Mouse (Mus musculus) midbrain, embryonic 15.5 days (tissue): ENCODE measurements around the gene Ogfod3. TPM values are rescaled to one million over a fixed set of nuclear protein-coding genes. Genes with fewer than 3 reads are reported as not detected.

ENCODE experiments used
- ATAC-seq: fragments of 200-750 bp; cut with Nextera tagmentation; replicated peaks from 2 replicates; pipeline ENCODE4 v1.8.0; 2017; ENCODE audit warnings: moderate TSS enrichment
- H3K27ac ChIP-seq: fragments of 300-500 bp; sonication (generic); 2 replicates; pipeline ENCODE4 v1.5.1; 2015; ENCODE audit warnings: mild to moderate bottlenecking, inconsistent platforms
- H3K27me3 ChIP-seq: fragments of 300-500 bp; sonication (generic); replicated peaks from 2 replicates; pipeline ENCODE4 v1.6.1; 2015; ENCODE audit warnings: inconsistent platforms
- H3K36me3 ChIP-seq: fragments of 300-500 bp; sonication (generic); replicated peaks from 2 replicates; pipeline ENCODE4 v1.6.1; 2015; ENCODE audit warnings: inconsistent platforms
- H3K4me1 ChIP-seq: fragments of 300-500 bp; sonication (generic); 2 replicates; pipeline ENCODE4 v1.6.1; 2015; ENCODE audit warnings: inconsistent platforms
- H3K4me2 ChIP-seq: fragments of 300-500 bp; sonication (generic); 2 replicates; pipeline ENCODE4 v1.6.1; 2015; ENCODE audit warnings: inconsistent platforms, mild to moderate bottlenecking, moderate library complexity
- H3K4me3 ChIP-seq: fragments of 300-500 bp; sonication (generic); 2 replicates; pipeline ENCODE4 v1.5.1; 2015; ENCODE audit warnings: mild to moderate bottlenecking, inconsistent platforms
- H3K9ac ChIP-seq: fragments of 300-500 bp; sonication (generic); 2 replicates; pipeline ENCODE4 v1.6.1; 2015; ENCODE audit warnings: mild to moderate bottlenecking, inconsistent platforms
- H3K9me3 ChIP-seq: fragments of 300-500 bp; sonication (generic); 2 replicates; pipeline ENCODE4 v1.6.1; 2016; ENCODE audit warnings: inconsistent platforms
- WGBS: fragments of 180-500 bp; shearing (Covaris S2); methylation state at CpG from one replicate; pipeline ENCODE4 v1.1.7; 2015; ENCODE audit warnings: mixed read lengths; 5-methylcytosine and 5-hydroxymethylcytosine counted together
- polyA plus RNA-seq: library from polyadenylated mRNA; unstranded; fragments of >200 nt; fragmentation: Nextera tagmentation; extraction: Ambion mirVana; gene quantifications from 2 replicates; pipeline ENCODE4 v1.2.1, GENCODE M21; 2015

The Ogfod3 gene
- polyA plus RNA-seq, 1 experiment from 2014 or later: 22.4 TPM

GRCm38 (mm10) chr11:121138732-121139131, 65.8 kb downstream of the Ogfod3 start:
- no peak overlapping the region for H3K9ac ChIP-seq
- no peak for ATAC-seq
- no peaks in the 10 kb centered on the region for H3K36me3 ChIP-seq
- H3K4me1 ChIP-seq: no peaks in the 10 kb centered on the region
- H3K27me3 ChIP-seq: no peaks in the 10 kb centered on the region
- no peak overlapping the region for H3K27ac ChIP-seq
- WGBS: 43% methylated on average over 6 of the region's 6 CpGs
- H3K4me3 ChIP-seq: no peak overlapping the region
- no peaks in the 10 kb centered on the region for H3K9me3 ChIP-seq
- no peak overlapping the region for H3K4me2 ChIP-seq

- Histone ChIP-seq H3K27ac (no peak overlapping the region), H3K9ac (no peak overlapping the region), H3K4me1 (no peaks in the 10 kb centered on the region), H3K9me3 (no peaks in the 10 kb centered on the region), H3K27me3 (no peaks in the 10 kb centered on the region), H3K36me3 (no peaks in the 10 kb centered on the region), H3K4me3 (no peak overlapping the region), H3K4me2 (no peak overlapping the region)
- 87% methylated on average over 5 of the region's 5 CpGs for WGBS
- no peak for ATAC-seq
Measured at GRCm38 (mm10) chr11:121137682-121138081, 66.8 kb downstream of the Ogfod3 start.

DNA sequence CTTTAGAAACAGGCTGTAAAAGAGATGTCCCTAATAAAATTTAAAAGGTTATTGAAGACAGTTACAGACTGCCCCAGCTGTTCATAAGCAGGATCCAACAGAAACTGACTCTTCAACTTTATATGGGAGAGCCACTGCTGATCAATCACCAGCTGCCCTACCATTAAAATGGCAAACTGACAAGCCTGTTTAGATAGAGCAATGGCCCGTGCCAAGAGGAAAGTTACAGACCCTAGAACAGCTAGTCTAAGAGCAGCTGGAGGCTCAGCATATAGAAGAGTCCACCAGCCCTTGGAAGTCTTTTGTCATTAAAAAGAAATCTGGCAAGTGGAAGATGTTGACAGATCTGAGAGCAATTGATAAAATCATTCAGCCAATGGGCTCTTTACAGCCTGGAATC, 69.9 kb downstream of the Ogfod3 start:
- 60% methylated on average over 1 of the region's 1 CpGs for WGBS
- no peaks in the 10 kb centered on the region for H3K36me3 ChIP-seq
- no peaks in the 10 kb centered on the region for H3K27me3 ChIP-seq
- H3K4me2 ChIP-seq: no peak overlapping the region
- H3K4me1 ChIP-seq: no peaks in the 10 kb centered on the region
- H3K9ac ChIP-seq: no peak overlapping the region
- H3K4me3 ChIP-seq: no peak overlapping the region
- H3K27ac ChIP-seq: no peak overlapping the region
- no peaks in the 10 kb centered on the region for H3K9me3 ChIP-seq
- ATAC-seq: no peak

GRCm38 (mm10) chr11:121129616-121130015, 74.9 kb downstream of the Ogfod3 start:
- Histone ChIP-seq H3K9me3 (no peaks in the 10 kb centered on the region), H3K36me3 (no peaks in the 10 kb centered on the region), H3K27me3 (no peaks in the 10 kb centered on the region), H3K4me1 (no peaks in the 10 kb centered on the region), H3K27ac (no peak overlapping the region), H3K4me3 (no peak overlapping the region), H3K4me2 (no peak overlapping the region), H3K9ac (no peak overlapping the region)
- WGBS: 87% methylated on average over 1 of the region's 1 CpGs
- ATAC-seq: no peak

Other genes starting within 250 kb of the Ogfod3 start
- 173 and 176 TPM in 2 replicates for gene Csnk1d, start 213.4 kb downstream of the Ogfod3 start, polyA plus RNA-seq
- gene Cd7, start 165.3 kb downstream of the Ogfod3 start, polyA plus RNA-seq: not detected in 2 replicates
- not detected in 2 replicates for gene Sectm1b, start 141.1 kb downstream of the Ogfod3 start, polyA plus RNA-seq
- not detected in 2 replicates for gene Sectm1a, start 123.5 kb downstream of the Ogfod3 start, polyA plus RNA-seq
- gene Tex19.2, start 86.0 kb downstream of the Ogfod3 start, polyA plus RNA-seq: not detected in 2 replicates
- gene Tex19.1, start 58.6 kb downstream of the Ogfod3 start, polyA plus RNA-seq: not detected in 2 replicates
- gene Uts2r, start 44.4 kb downstream of the Ogfod3 start, polyA plus RNA-seq: 0.76 and 1.0 TPM in 2 replicates
- 33.7 and 34.6 TPM in 2 replicates for gene Hexdc, start 278 bp downstream of the Ogfod3 start, polyA plus RNA-seq
- 38.4 and 41.4 TPM in 2 replicates for gene Cybc1, start 24.6 kb upstream of the Ogfod3 start, polyA plus RNA-seq
- 101 and 106 TPM in 2 replicates for gene Narf, start 32.5 kb upstream of the Ogfod3 start, polyA plus RNA-seq
- gene Foxk2, start 55.3 kb upstream of the Ogfod3 start, polyA plus RNA-seq: 14.3 and 17.1 TPM in 2 replicates
- gene Wdr45b, start 149.7 kb upstream of the Ogfod3 start, polyA plus RNA-seq: 82.3 and 89.7 TPM in 2 replicates
- 11.4 and 11.9 TPM in 2 replicates for gene Rab40b, start 183.5 kb upstream of the Ogfod3 start, polyA plus RNA-seq
- gene Fn3krp, start 216.7 kb upstream of the Ogfod3 start, polyA plus RNA-seq: 10.0 and 10.1 TPM in 2 replicates
- 4.4 and 5.0 TPM in 2 replicates for gene Fn3k, start 230.2 kb upstream of the Ogfod3 start, polyA plus RNA-seq
- gene Tbcd, start 247.2 kb upstream of the Ogfod3 start, polyA plus RNA-seq: 61.8 and 64.8 TPM in 2 replicates